8 mouse cellular contexts compared by ENCODE assay signal in the genomic region with DNA sequence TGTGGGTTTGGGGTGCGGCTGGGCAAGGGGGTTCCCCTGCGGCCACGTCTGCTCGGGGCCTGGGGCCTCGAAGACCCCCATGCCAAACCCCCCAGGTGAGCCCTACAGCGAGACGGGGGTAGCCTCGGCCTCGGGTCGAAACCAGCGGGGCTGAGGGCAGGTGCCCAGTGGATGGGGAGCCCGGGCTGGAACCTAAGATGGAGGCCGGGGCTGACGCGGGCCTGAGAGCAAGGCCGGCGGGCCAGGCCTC. TPM values are rescaled to one million over a fixed set of nuclear protein-coding genes. Genes with fewer than 3 reads are reported as not detected.
A peak's percentile ranks its signal among the peaks of the same experiment; 100 is the strongest.
DNase-seq lines count a peak whose midpoint lies in the region; ATAC-seq and TF ChIP-seq lines count a peak whose summit lies in the region.

No protein-coding gene starts in this region.

- WGBS in forebrain, embryonic 15.5 days, result 3% methylated on average over 17 of the region's 17 CpGs
- WGBS in limb, embryonic 13.5 days, result under 1% methylated on average over 17 of the region's 17 CpGs
- 2% methylated on average over 17 of the region's 17 CpGs for WGBS in olfactory bulb, adult 2 months

- TF ChIP-seq CTCF in layer of hippocampus, adult 2 months (conservative IDR thresholded peaks at IDR 0.05), result no peak
- TF ChIP-seq CTCF in olfactory bulb, adult 2 months (IDR thresholded peaks at IDR 0.05; ENCODE audit: insufficient read depth, low read depth, low read length), result no peak

- no peak for DNase-seq in layer of hippocampus, adult 2 months (ENCODE audit: low spot score in 2 of 2)
- no peak for DNase-seq in layer of hippocampus, adult 9-10 months (ENCODE audit: low spot score)
- DNase-seq in left cerebral cortex, postnatal 4 days, result no peak

- no peak; the same call in 1 of the 2 replicates for ATAC-seq in forebrain, embryonic 15.5 days (replicated peaks)
- ATAC-seq in limb, embryonic 13.5 days (ENCODE audit: low FRiP score, low read depth), result peak; percentile 68
- no peak; the same call in 1 of the 2 replicates for ATAC-seq in monocyte, adult 5-6 weeks (replicated peaks; ENCODE audit: insufficient number of reproducible peaks, low FRiP score, low TSS enrichment, poor library complexity, severe bottlenecking)

- H3K36me3 ChIP-seq in forebrain, embryonic 15.5 days, result peaks cover 6% of the 10 kb centered on the region; the same call in 1 of the 2 replicates
- H3K36me3 ChIP-seq in limb, embryonic 13.5 days, result peaks cover 21% of the 10 kb centered on the region

- peak overlapping the region; percentile 88 for H3K4me2 ChIP-seq in forebrain, embryonic 15.5 days (replicated peaks)
- H3K4me2 ChIP-seq in limb, embryonic 13.5 days (replicated peaks), result peak overlapping the region; percentile 68

- H3K4me3 ChIP-seq in layer of hippocampus, adult 2 months, result peak overlapping the region; percentile 51
- H3K4me3 ChIP-seq in brown adipose tissue, adult 24 weeks (ENCODE audit: insufficient read depth, low read depth, low read length), result peak overlapping the region; percentile 80
- peak overlapping the region; percentile 55 for H3K4me3 ChIP-seq in forebrain, embryonic 15.5 days
- peak overlapping the region; percentile 81 for H3K4me3 ChIP-seq in limb, embryonic 13.5 days
- peak overlapping the region; percentile 55 for H3K4me3 ChIP-seq in olfactory bulb, adult 2 months (ENCODE audit: insufficient read depth, low read depth, low read length)

- no peaks in the 10 kb centered on the region for H3K9me3 ChIP-seq in forebrain, embryonic 15.5 days
- no peaks in the 10 kb centered on the region for H3K9me3 ChIP-seq in limb, embryonic 13.5 days

- TF ChIP-seq POLR2A in olfactory bulb, adult 2 months (IDR thresholded peaks at IDR 0.05; ENCODE audit: insufficient read depth, low read depth, low read length), result no peak

- H3K9ac ChIP-seq in forebrain, embryonic 15.5 days (replicated peaks), result peak overlapping the region; percentile 65
- H3K9ac ChIP-seq in limb, embryonic 13.5 days, result peak overlapping the region; percentile 93

- H3K27me3 ChIP-seq in forebrain, embryonic 15.5 days, result no peaks in the 10 kb centered on the region
- H3K27me3 ChIP-seq in limb, embryonic 13.5 days, result no peaks in the 10 kb centered on the region

- peak overlapping the region; percentile 99 for H3K27ac ChIP-seq in layer of hippocampus, adult 2 months
- peak overlapping the region; percentile 97 for H3K27ac ChIP-seq in brown adipose tissue, adult 24 weeks (replicated peaks; ENCODE audit: low read depth, low read length)
- H3K27ac ChIP-seq in forebrain, embryonic 15.5 days (replicated peaks), result peak overlapping the region; percentile 95
- H3K27ac ChIP-seq in limb, embryonic 13.5 days, result peak overlapping the region; percentile 99
- H3K27ac ChIP-seq in olfactory bulb, adult 2 months (ENCODE audit: insufficient read depth, low read depth, low read length), result peak overlapping the region; percentile 83

- intact Hi-C loops in left cerebral cortex, postnatal 4 days (cut with DNase I), result no loop called here

- H3K4me1 ChIP-seq in brown adipose tissue, adult 24 weeks (ENCODE audit: control insufficient read depth, insufficient read depth, insufficient read length, low read length), result peaks cover 10% of the 10 kb centered on the region; the same call in 1 of the 2 replicates
- peaks cover 44% of the 10 kb centered on the region for H3K4me1 ChIP-seq in forebrain, embryonic 15.5 days
- H3K4me1 ChIP-seq in limb, embryonic 13.5 days, result peaks cover 42% of the 10 kb centered on the region
- peaks cover 19% of the 10 kb centered on the region for H3K4me1 ChIP-seq in olfactory bulb, adult 2 months (ENCODE audit: control insufficient read depth, insufficient read depth, low read length)

RNA-seq across cellular contexts. Expression of a gene that starts 1.3 kb away (rescaled TPM):
- 100 to 1,000 TPM; 125 to 131 TPM for total RNA-seq in layer of hippocampus, adult 2 months (2021)
- polyA plus RNA-seq in brown adipose tissue, adult 24 weeks (2012; ENCODE audit: insufficient read depth, insufficient read length, missing spikeins), result 24.0 and 34.1 TPM in 2 replicates
- 59.3 and 59.5 TPM in 2 replicates for polyA plus RNA-seq in forebrain, embryonic 15.5 days (2015; fragmentation: Nextera tagmentation; extraction: Ambion mirVana)
- 80.4 and 82.4 TPM in 2 replicates for polyA plus RNA-seq in limb, embryonic 13.5 days (2015; fragmentation: Nextera tagmentation; extraction: Ambion mirVana)
- polyA plus RNA-seq in olfactory bulb, adult 2 months (2012; ENCODE audit: insufficient read depth, insufficient read length, low replicate concordance, missing spikeins), result 49.7 and 82.3 TPM in 2 replicates
- 100 to 1,000 TPM; 155 to 163 TPM for total RNA-seq in left cerebral cortex, postnatal 4 days (2021)
- total RNA-seq in monocyte, adult 5-6 weeks (2017), result 102 to 173 TPM (median 158 TPM) in 3 replicates

RNA-seq across cellular contexts. Expression of a gene that starts 58.5 kb away (rescaled TPM):
- total RNA-seq in layer of hippocampus, adult 2 months (2021), result under 1 TPM; 0.36 to 0.42 TPM
- not detected in 2 replicates for polyA plus RNA-seq in brown adipose tissue, adult 24 weeks (2012; ENCODE audit: insufficient read depth, insufficient read length, missing spikeins)
- 0.51 and 1.1 TPM in 2 replicates for polyA plus RNA-seq in forebrain, embryonic 15.5 days (2015; fragmentation: Nextera tagmentation; extraction: Ambion mirVana)
- 11.8 and 12.0 TPM in 2 replicates for polyA plus RNA-seq in limb, embryonic 13.5 days (2015; fragmentation: Nextera tagmentation; extraction: Ambion mirVana)
- polyA plus RNA-seq in olfactory bulb, adult 2 months (2012; ENCODE audit: insufficient read depth, insufficient read length, low replicate concordance, missing spikeins), result not detected in 2 replicates
- 1 to 10 TPM; 1.1 TPM for total RNA-seq in left cerebral cortex, postnatal 4 days (2021)
- total RNA-seq in monocyte, adult 5-6 weeks (2017), result not detected in 3 replicates
